Comparison of ENCODE assay signal across 26 mouse cellular contexts in the genomic region with DNA sequence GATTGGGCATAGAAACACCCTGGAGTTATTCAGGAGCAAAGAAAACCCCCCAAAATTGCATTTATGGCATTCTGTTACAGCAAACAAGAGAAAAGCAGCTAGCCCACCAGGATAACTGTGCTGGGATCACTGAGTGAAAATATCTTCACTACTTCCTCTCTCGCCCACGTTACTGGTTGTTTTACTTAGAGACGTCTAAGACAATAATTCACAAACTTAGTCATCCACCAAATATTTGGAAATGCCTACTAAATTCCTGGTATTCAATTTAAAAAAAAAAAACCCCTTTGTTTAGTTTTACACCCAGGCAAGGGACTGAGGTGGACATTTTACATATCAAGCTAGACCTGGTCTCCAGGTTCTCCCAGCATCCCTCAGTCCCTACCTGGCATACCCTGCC.
DNase-seq lines count a peak whose midpoint lies in the region; ATAC-seq and TF ChIP-seq lines count a peak whose summit lies in the region.
"Had no signal": no experiment of that assay in that cellular context is flagged by ENCODE, and none has a peak within 500 bp of the region (broad histone marks: within the 10 kb centered on the region; RNA-seq: fewer than 3 reads in every experiment).

No protein-coding gene starts in this region.

- H3K4me1 ChIP-seq in hindbrain, embryonic 10.5 days (replicated peaks) = peaks cover 55% of the 10 kb centered on the region
- H3K4me1 ChIP-seq in hindbrain, postnatal 0 days (ENCODE audit: insufficient read depth, low read length) = 0 out of 2 replicates have a peak, but pooled peaks cover 2% of the 10 kb centered on the region
- H3K4me1 ChIP-seq in embryonic fibroblast, embryonic 13.5 days (ENCODE audit: control insufficient read depth, insufficient read depth, low read length) = peaks cover 11% of the 10 kb centered on the region

- H3K9me3 ChIP-seq in hindbrain, embryonic 10.5 days = no peaks in the 10 kb centered on the region
- no peaks in the 10 kb centered on the region for H3K9me3 ChIP-seq in hindbrain, postnatal 0 days (ENCODE audit: low read length)
- H3K9me3 ChIP-seq: embryonic facial prominence, embryonic 12.5 days; embryonic facial prominence, embryonic 15.5 days; forebrain, embryonic 12.5 days; hindbrain, embryonic 13.5 days had no signal

- 92% methylated on average over 3 of the region's 3 CpGs for WGBS in hindbrain, embryonic 10.5 days
- WGBS in hindbrain, postnatal 0 days = 73% methylated on average over 3 of the region's 3 CpGs

- H3K27ac ChIP-seq in hindbrain, embryonic 10.5 days = 0 out of 2 replicates have a peak overlapping the region, but pooled peaks have one; percentile 23
- H3K27ac ChIP-seq in hindbrain, postnatal 0 days = no peak overlapping the region
- H3K27ac ChIP-seq in embryonic fibroblast, embryonic 13.5 days (ENCODE audit: insufficient read depth, low read length) = peak overlapping the region; percentile 72
- H3K27ac ChIP-seq: embryonic facial prominence, embryonic 12.5 days; embryonic facial prominence, embryonic 15.5 days; hindbrain, embryonic 13.5 days had no signal

- no peak overlapping the region for H3K4me3 ChIP-seq in hindbrain, embryonic 10.5 days
- no peak overlapping the region for H3K4me3 ChIP-seq in hindbrain, postnatal 0 days (ENCODE audit: low read length)
- no peak overlapping the region for H3K4me3 ChIP-seq in embryonic fibroblast, embryonic 13.5 days (ENCODE audit: insufficient read depth, low read length)
- H3K4me3 ChIP-seq: embryonic facial prominence, embryonic 12.5 days; embryonic facial prominence, embryonic 15.5 days; erythroblast, embryonic 14.5 days; forebrain, embryonic 12.5 days; hindbrain, embryonic 13.5 days had no signal

- no peak overlapping the region for H3K4me2 ChIP-seq in hindbrain, postnatal 0 days (ENCODE audit: low read depth, low read length)
- H3K4me2 ChIP-seq: embryonic facial prominence, embryonic 12.5 days; embryonic facial prominence, embryonic 15.5 days; forebrain, embryonic 12.5 days; heart, embryonic 11.5 days; hindbrain, embryonic 13.5 days had no signal

- H3K36me3 ChIP-seq in hindbrain, embryonic 10.5 days = no peaks in the 10 kb centered on the region
- H3K36me3 ChIP-seq in hindbrain, postnatal 0 days (ENCODE audit: insufficient read depth, low read length) = no peaks in the 10 kb centered on the region
- H3K36me3 ChIP-seq: embryonic facial prominence, embryonic 12.5 days; embryonic facial prominence, embryonic 15.5 days; forebrain, embryonic 12.5 days; G1E; hindbrain, embryonic 13.5 days had no signal

- intact Hi-C loops in left cerebral cortex, postnatal 10 days (cut with DNase I) = no loop called here

- TF ChIP-seq CTCF in hindbrain, postnatal 0 days (IDR thresholded peaks at IDR 0.05; ENCODE audit: low read depth) = no peak
- no peak for TF ChIP-seq CTCF in embryonic fibroblast, embryonic 13.5 days (IDR thresholded peaks at IDR 0.05; ENCODE audit: borderline replicate concordance, insufficient read depth, low read length)

- TF ChIP-seq POLR2A in embryonic fibroblast, embryonic 13.5 days (IDR thresholded peaks at IDR 0.05; ENCODE audit: low read depth, low read length) = no peak

- H3K27me3 ChIP-seq in hindbrain, embryonic 10.5 days (ENCODE audit: insufficient read depth, poor library complexity, severe bottlenecking) = no peaks in the 10 kb centered on the region
- H3K27me3 ChIP-seq in hindbrain, postnatal 0 days (ENCODE audit: insufficient read depth, low read length) = no peaks in the 10 kb centered on the region
- H3K27me3 ChIP-seq: CH12.LX; embryonic facial prominence, embryonic 12.5 days; embryonic facial prominence, embryonic 15.5 days; forebrain, embryonic 12.5 days; hindbrain, embryonic 13.5 days had no signal

- DNase-seq in hindbrain, embryonic 10.5 days (ENCODE audit: low spot score) = no peak
- DNase-seq in hindbrain, postnatal 0 days (ENCODE audit: low spot score) = no peak
- DNase-seq in 3T3-L1 (ENCODE audit: low read depth, low spot score) = peak; percentile 84
- DNase-seq in Muller cell, postnatal 12 days (ENCODE audit: inconsistent ontology term) = peak; percentile 65
- DNase-seq in left cerebral cortex, postnatal 10 days (ENCODE audit: extremely low spot score in 1 of 2, low spot score in 2 of 2) = no peak
- no peak for DNase-seq in gastrocnemius, postnatal 25 days
- DNase-seq: adrenal gland, postnatal 10 days; adrenal gland, postnatal 36 days; cerebellum, adult 18-20 months; cerebellum, adult 9-10 months; cerebellum, postnatal 14 days; gastrocnemius, postnatal 10 days; heart, adult 11 months; kidney, adult 18-20 months had no signal

- H3K9ac ChIP-seq in hindbrain, postnatal 0 days (replicated peaks; ENCODE audit: low read length) = no peak overlapping the region
- H3K9ac ChIP-seq: embryonic facial prominence, embryonic 12.5 days; embryonic facial prominence, embryonic 15.5 days; forebrain, embryonic 12.5 days; hindbrain, embryonic 13.5 days had no signal

- no peak for ATAC-seq in hindbrain, postnatal 0 days
- ATAC-seq: hindbrain, embryonic 16.5 days; inflammation-experienced regulatory T-cells, adult 6 months; intestine, embryonic 16.5 days had no signal

Comparison
In these comparisons a context has a peak if more than half of its experiments do, and no peak if none do; other contexts are left out.
1. DNase-seq: peak in 3T3-L1 (single experiment) and Muller cell, postnatal 12 days (single experiment); none in hindbrain, embryonic 10.5 days (single experiment), hindbrain, postnatal 0 days (single experiment), left cerebral cortex, postnatal 10 days (0 of 2) and gastrocnemius, postnatal 25 days (single experiment).